Mouse (Mus musculus) ES-E14 (cell line): Measurements from ENCODE around the gene Myh6. TPM values are rescaled to one million over a fixed set of nuclear protein-coding genes. Genes with fewer than 3 reads are reported as not detected.

Source experiments
- DNase-seq: peaks from one replicate; pipeline ENCODE4 v3.0.0-alpha.2; 2013; ENCODE audit warnings: low read depth, low spot score
- H3K27ac ChIP-seq: 2 replicates; pipeline ENCODE4 v1.5.1; 2012; ENCODE audit warnings: low read depth, mild to moderate bottlenecking, low read length, moderate library complexity, mixed read lengths; ENCODE audit not compliant: poor library complexity, insufficient read depth, severe bottlenecking
- H3K36me3 ChIP-seq: 2 replicates; pipeline ENCODE4 v1.6.1; 2012; ENCODE audit warnings: mild to moderate bottlenecking, low read length, moderate library complexity, mixed read lengths; ENCODE audit not compliant: control insufficient read depth, poor library complexity, insufficient read depth, severe bottlenecking
- H3K4me1 ChIP-seq, 2 experiments: fragments of 150-350 bp in 1 of 2; sonication (generic) in 1 of 2; 2 replicates each; pipeline ENCODE4 v1.6.1; 2012; ENCODE audit warnings: low read length in 2 of 2, mild to moderate bottlenecking in 1 of 2, mixed read lengths in 1 of 2; ENCODE audit not compliant: control insufficient read depth in 2 of 2, insufficient read depth in 2 of 2, poor library complexity in 1 of 2
- H3K4me3 ChIP-seq, 2 experiments: fragments of 150-350 bp in 1 of 2; sonication (generic) in 1 of 2; 2 replicates each; pipeline ENCODE4 v1.5.1; 2012; ENCODE audit warnings: low read length in 2 of 2, low read depth in 1 of 2, mild to moderate bottlenecking in 1 of 2, mixed read lengths in 1 of 2; ENCODE audit not compliant: insufficient read depth in 1 of 2, poor library complexity in 1 of 2, severe bottlenecking in 1 of 2
- H3K9ac ChIP-seq: 2 replicates; pipeline ENCODE4 v1.6.1; 2012; ENCODE audit warnings: low read depth, mild to moderate bottlenecking, low read length, mixed read lengths; ENCODE audit not compliant: poor library complexity, insufficient read depth, severe bottlenecking
- H3K9me3 ChIP-seq: fragments of 150-350 bp; sonication (generic); 2 replicates; pipeline ENCODE4 v1.6.1; 2012; ENCODE audit warnings: low read depth, mild to moderate bottlenecking, low read length; ENCODE audit not compliant: control insufficient read depth, insufficient read depth
- CHD2 ChIP-seq: IDR thresholded peaks from 2 replicates; pipeline ENCODE4 v1.6.1; 2014; ENCODE audit warnings: mild to moderate bottlenecking, low read depth, low read length, inconsistent platforms
- HCFC1 ChIP-seq: IDR thresholded peaks from 2 replicates; pipeline ENCODE4 v1.6.1; 2012; ENCODE audit warnings: low read length, inconsistent platforms, borderline replicate concordance; ENCODE audit not compliant: insufficient read depth
- MAFK ChIP-seq: IDR thresholded peaks from 2 replicates; pipeline ENCODE4 v1.6.1; 2014; ENCODE audit warnings: mild to moderate bottlenecking, low read depth, low read length, inconsistent platforms; ENCODE audit not compliant: insufficient read depth
- ZC3H11A ChIP-seq: IDR thresholded peaks from 2 replicates; pipeline ENCODE4 v1.6.1; 2012; ENCODE audit warnings: low read depth, mild to moderate bottlenecking, inconsistent platforms, low read length, borderline replicate concordance
- ZNF384 ChIP-seq: IDR thresholded peaks from 2 replicates; pipeline ENCODE4 v1.6.1; 2012; ENCODE audit warnings: low read depth, low read length, inconsistent platforms
- in situ Hi-C, 2 experiments: fragments of 600-800 bp; cut with MboI; formaldehyde crosslinking; loops; one replicate each; pipeline ENCODE4 v1.15.1; 2025; ENCODE audit warnings: low sequenced_read_pairs in 2 of 2, inconsistent platforms in 1 of 2; ENCODE audit not compliant: unreplicated experiment in 2 of 2
- total RNA-seq: library from RNA; depleted of rRNA; stranded (reverse); fragments of 300-350 nt; gene quantifications from 2 replicates; pipeline ENCODE4 v1.2.3, GENCODE M21; 2012; rRNA removed

The Myh6 gene
- 7.1 and 8.8 TPM in 2 replicates for total RNA-seq

- no peak within 1 kb of the TSS for H3K4me3 ChIP-seq
- no peaks in the 10 kb centered on the region for H3K9me3 ChIP-seq
Observed at GRCm38 (mm10) chr14:54966320-54966977, at the start of gene Myh6. Gene Myh6 (minus strand): TSS chr14:54966927.

DNA sequence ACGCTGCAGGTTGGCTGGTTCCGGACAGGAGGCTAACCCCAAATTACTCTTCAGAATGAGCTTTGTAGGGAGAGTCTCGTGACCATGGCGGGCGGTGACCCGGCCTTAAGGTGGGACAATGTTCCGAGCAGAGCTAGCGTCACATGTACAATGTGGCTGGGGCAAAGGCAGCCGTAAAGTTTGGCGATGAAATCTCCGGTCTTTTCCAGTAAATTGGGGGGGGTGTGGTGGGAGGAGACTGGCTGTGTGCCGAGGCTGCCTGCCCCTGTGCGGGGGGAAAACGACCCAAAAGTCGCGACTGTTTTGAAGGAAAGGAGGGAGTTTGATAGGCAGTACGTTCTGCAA is 49.0 kb upstream of the Myh6 start:
- Histone ChIP-seq H3K27ac (peak overlapping the region; percentile 48), H3K9ac (peak overlapping the region; percentile 96), H3K9me3 (no peaks in the 10 kb centered on the region), H3K4me3 (peak overlapping the region; percentile 88 to 95), H3K4me1 (no peaks in the 10 kb centered on the region), H3K36me3 (peaks cover 9% of the 10 kb centered on the region)
- TF ChIP-seq ZNF384 (no peak), MAFK (no peak), ZC3H11A (no peak), CHD2 (no peak), HCFC1 (no peak)
- in situ Hi-C loops: loop anchor here in 1 of 2 experiments (10.0 kb wide), 2 partner anchors 111 to 171 kb away; no protein-coding TSS in a partner anchor
- DNase-seq: no peak

More at GRCm38 (mm10) chr14:54966320-54966977, at the start of gene Myh6:
- in situ Hi-C loops: no loop called here
- H3K36me3 ChIP-seq: no peaks in the 10 kb centered on the region
- H3K4me1 ChIP-seq: no peaks in the 10 kb centered on the region
- H3K27ac ChIP-seq: no peak within 1 kb of the TSS
- no peak for TF ChIP-seq MAFK
- no peak for TF ChIP-seq ZC3H11A
- TF ChIP-seq CHD2: no peak
- TF ChIP-seq ZNF384: no peak
- no peak for TF ChIP-seq HCFC1
- H3K9ac ChIP-seq: no peak within 1 kb of the TSS
- DNase-seq: no peak

DNA sequence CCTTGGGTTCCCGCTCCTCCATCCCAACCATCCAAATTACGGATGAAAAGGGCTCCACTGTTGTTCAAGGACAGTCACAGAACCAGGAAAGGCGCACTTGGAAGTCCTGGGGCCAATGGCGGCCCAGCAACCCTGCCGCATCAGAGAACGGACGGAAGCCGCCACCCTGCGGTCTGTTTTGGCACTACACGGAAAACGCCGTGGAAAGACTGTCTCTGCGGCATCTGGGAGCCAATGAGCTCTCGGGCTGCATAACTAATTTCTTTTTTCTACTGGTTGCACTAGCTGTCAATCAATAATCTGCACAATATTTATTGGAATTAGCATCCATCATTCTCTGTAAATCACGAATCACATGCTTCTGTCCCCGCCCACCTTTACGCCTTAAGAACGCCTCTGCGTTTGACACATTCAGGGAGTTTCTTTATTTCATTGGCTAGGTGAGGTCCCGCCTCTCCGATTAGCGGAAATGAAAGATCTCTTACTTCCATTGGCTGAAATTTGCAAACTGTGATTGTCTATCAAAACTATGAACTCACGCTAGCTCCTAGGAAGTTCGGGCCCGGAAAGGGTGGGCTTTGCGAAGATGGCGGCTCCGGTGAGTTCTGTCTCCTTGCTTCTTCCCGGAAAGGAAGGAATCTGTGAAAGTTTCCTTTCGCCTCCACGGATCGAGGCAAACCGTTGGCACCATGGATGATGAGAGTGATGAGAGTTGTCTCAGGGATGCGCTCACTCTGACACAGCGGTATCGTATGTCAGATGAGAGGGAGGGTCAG is 48.5 kb upstream of the Myh6 start, which contains the start of gene Ngdn:
Ngdn (plus strand) TSS at position 464 of the 776 bp plus-strand sequence.
- TF ChIP-seq MAFK: no peak
- TF ChIP-seq HCFC1: 0 out of 2 replicates have a peak, but pooled peaks have one; percentile 41
- no peak for TF ChIP-seq ZNF384
- peak; percentile 74; the same call in 1 of the 2 replicates for TF ChIP-seq ZC3H11A
- peak; percentile 99 for TF ChIP-seq CHD2

DNA sequence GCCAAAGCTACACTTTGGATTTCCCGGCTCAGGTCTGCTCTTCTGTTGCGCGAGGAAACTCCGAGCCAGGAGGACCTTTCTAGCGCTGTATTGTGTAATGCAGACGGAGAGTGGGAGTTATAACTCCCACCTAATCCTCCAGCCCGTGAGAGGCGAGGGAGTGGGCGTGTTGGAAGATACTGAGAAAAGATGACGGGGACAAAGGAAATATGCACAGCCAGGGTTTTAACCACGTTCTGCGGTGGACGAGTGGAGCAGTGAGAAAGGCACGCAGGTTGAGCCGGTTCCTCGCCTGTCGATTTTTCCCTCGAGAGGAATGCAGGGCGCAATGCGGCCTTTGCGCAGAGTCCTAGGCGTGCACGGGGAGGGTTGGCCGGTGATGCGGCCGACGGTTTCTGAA is 47.9 kb upstream of the Myh6 start:
- peak overlapping the region; percentile 69 for H3K27ac ChIP-seq
- no peak for TF ChIP-seq CHD2
- TF ChIP-seq ZNF384: no peak
- no peak for TF ChIP-seq HCFC1
- no peak for TF ChIP-seq ZC3H11A
- TF ChIP-seq MAFK: no peak
- in situ Hi-C loops: loop anchor here in 1 of 2 experiments (10.0 kb wide), 2 partner anchors 110 to 170 kb away; no protein-coding TSS in a partner anchor
- peak overlapping the region; percentile 76 to 88 for H3K4me3 ChIP-seq
- no peaks in the 10 kb centered on the region for H3K9me3 ChIP-seq
- peak overlapping the region; percentile 87 for H3K9ac ChIP-seq
- peaks cover 7% of the 10 kb centered on the region for H3K36me3 ChIP-seq
- no peaks in the 10 kb centered on the region for H3K4me1 ChIP-seq
- DNase-seq: no peak

More for the DNA sequence above, 48.5 kb upstream of the Myh6 start, which contains the start of gene Ngdn:
- Histone ChIP-seq H3K27ac (peak within 1 kb of the TSS; percentile 69), H3K9me3 (no peaks in the 10 kb centered on the region), H3K4me3 (peak within 1 kb of the TSS; percentile 88 to 95), H3K4me1 (no peaks in the 10 kb centered on the region), H3K9ac (peak within 1 kb of the TSS; percentile 96), H3K36me3 (peaks cover 7% of the 10 kb centered on the region)
- in situ Hi-C loops: loop anchor here in 1 of 2 experiments (10.0 kb wide), 2 partner anchors 110 to 170 kb away; no protein-coding TSS in a partner anchor
- peak; percentile 100 for DNase-seq
